Mouse (Mus musculus) testis, adult 2 months (tissue): ENCODE measurements at regions not wholly inside any gene's neighbourhood (a gene's known extent, or its start where the extent isn't known, plus 50 kb on each side); places are given as distances from the start of the nearest gene placed in this dataset.

Experiments
- CTCF ChIP-seq: fragments of 200-500 bp; IDR thresholded peaks from 2 replicates; pipeline ENCODE4 v1.5.1; 2012; ENCODE audit warnings: low read depth, mild to moderate bottlenecking, inconsistent platforms, low read length, moderate library complexity; ENCODE audit not compliant: control insufficient read depth, insufficient read depth, insufficient replicate concordance
- POLR2A ChIP-seq: fragments of 200-500 bp; IDR thresholded peaks from 2 replicates; pipeline ENCODE4 v1.6.1; 2012; ENCODE audit warnings: low read depth, mild to moderate bottlenecking, inconsistent platforms, low read length, moderate library complexity; ENCODE audit not compliant: control insufficient read depth

DNA sequence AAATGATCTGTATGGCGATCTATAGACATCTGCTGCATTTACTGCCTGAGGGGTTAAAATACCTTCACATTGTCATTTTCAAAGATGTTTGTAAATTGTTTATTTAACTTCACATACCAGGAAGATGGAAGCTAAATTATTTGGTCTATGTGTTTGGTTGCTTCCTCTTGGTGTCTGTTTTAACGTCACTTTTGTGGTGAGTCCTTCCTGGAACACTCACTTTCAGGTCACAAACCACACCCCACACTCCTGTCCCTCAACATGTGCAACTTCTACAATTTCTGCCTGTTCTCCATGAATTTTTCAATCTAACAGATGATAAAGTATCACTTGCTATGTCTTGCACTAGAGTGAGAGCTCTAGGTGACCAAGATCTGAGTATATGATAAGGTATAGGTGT lies 151.4 kb upstream of the Ahr start:
- TF ChIP-seq CTCF = no peak
- no peak for TF ChIP-seq POLR2A
